Mouse (Mus musculus) limb, embryonic 12.5 days (tissue): Measurements from ENCODE around the gene Phf11d. TPM values are rescaled to one million over a fixed set of nuclear protein-coding genes. Genes with fewer than 3 reads are reported as not detected.
"Not testable (repeated sequence)": the region's sequence is repeated elsewhere in the genome, so short reads cannot be mapped to it uniquely, and the experiment has no call there.

ENCODE experiments used
- ATAC-seq: fragments of 200-750 bp; cut with Nextera tagmentation; 2 replicates; pipeline ENCODE4 v1.8.0; 2017; ENCODE audit warnings: low read depth, moderate TSS enrichment; ENCODE audit not compliant: insufficient number of reproducible peaks, insufficient read depth, low FRiP score, low TSS enrichment
- H3K27ac ChIP-seq: fragments of 300-500 bp; sonication (generic); 2 replicates; pipeline ENCODE4 v1.5.1; 2016; ENCODE audit warnings: mild to moderate bottlenecking, moderate library complexity
- H3K27me3 ChIP-seq: fragments of 300-500 bp; sonication (generic); 2 replicates; pipeline ENCODE4 v1.6.1; 2016; ENCODE audit warnings: mild to moderate bottlenecking, moderate library complexity
- H3K36me3 ChIP-seq: fragments of 300-500 bp; sonication (generic); 2 replicates; pipeline ENCODE4 v1.6.1; 2016; ENCODE audit warnings: mild to moderate bottlenecking, moderate library complexity
- H3K4me1 ChIP-seq: fragments of 300-500 bp; sonication (generic); replicated peaks from 2 replicates; pipeline ENCODE4 v1.6.1; 2016
- H3K4me2 ChIP-seq: fragments of 300-500 bp; sonication (generic); 2 replicates; pipeline ENCODE4 v1.6.1; 2016; ENCODE audit warnings: mild to moderate bottlenecking, moderate library complexity
- H3K4me3 ChIP-seq: fragments of 300-500 bp; sonication (generic); replicated peaks from 2 replicates; pipeline ENCODE4 v1.5.1; 2016; ENCODE audit warnings: mild to moderate bottlenecking
- H3K9ac ChIP-seq: fragments of 300-500 bp; sonication (generic); replicated peaks from 2 replicates; pipeline ENCODE4 v1.6.1; 2016; ENCODE audit warnings: mild to moderate bottlenecking, moderate library complexity
- H3K9me3 ChIP-seq: fragments of 300-500 bp; sonication (generic); 2 replicates; pipeline ENCODE4 v1.6.1; 2016; ENCODE audit warnings: mild to moderate bottlenecking, moderate library complexity
- WGBS: fragments of 180-500 bp; shearing (Covaris S2); methylation state at CpG from one replicate; pipeline ENCODE4 v1.1.7; 2016; 5-methylcytosine and 5-hydroxymethylcytosine counted together
- polyA plus RNA-seq: library from polyadenylated mRNA; unstranded; fragments of >200 nt; fragmentation: Nextera tagmentation; extraction: Ambion mirVana; gene quantifications from 2 replicates; pipeline ENCODE4 v1.2.1, GENCODE M21; 2016

Phf11d gene
- 0.20 and 0.23 TPM in 2 replicates for polyA plus RNA-seq

GRCm38 (mm10) chr14:59365244-59365644, at the start of gene Phf11d:
Phf11d (minus strand) TSS chr14:59365470.
- H3K36me3 ChIP-seq, result no peaks in the 10 kb centered on the region
- peaks cover 1% of the 10 kb centered on the region; the same call in 1 of the 2 replicates for H3K9me3 ChIP-seq
- H3K4me3 ChIP-seq, result no peak within 1 kb of the TSS
- no peak within 1 kb of the TSS for H3K27ac ChIP-seq
- no peak within 1 kb of the TSS for H3K4me2 ChIP-seq
- no peak for ATAC-seq
- H3K9ac ChIP-seq, result no peak within 1 kb of the TSS
- WGBS, result 69% methylated on average over 6 of the region's 6 CpGs
- no peaks in the 10 kb centered on the region for H3K27me3 ChIP-seq
- H3K4me1 ChIP-seq, result no peaks in the 10 kb centered on the region

- H3K36me3 ChIP-seq, result peaks cover 61% of the 10 kb centered on the region
- H3K9ac ChIP-seq, H3K4me3 ChIP-seq, H3K9me3 ChIP-seq, H3K4me1 ChIP-seq, H3K27ac ChIP-seq, H3K27me3 ChIP-seq, ATAC-seq, H3K4me2 ChIP-seq: not testable (repeated sequence)
- 92% methylated on average over 2 of the region's 2 CpGs for WGBS
Observed at GRCm38 (mm10) chr14:59414979-59415378, 49.7 kb upstream of the Phf11d start.

GRCm38 (mm10) chr14:59396999-59397398, 31.7 kb upstream of the Phf11d start:
- Histone ChIP-seq H3K9ac (no peak overlapping the region), H3K4me3 (no peak overlapping the region), H3K36me3 (peaks cover 9% of the 10 kb centered on the region; the same call in 1 of the 2 replicates), H3K27ac (no peak overlapping the region), H3K4me2 (no peak overlapping the region), H3K9me3 (no peaks in the 10 kb centered on the region), H3K27me3 (no peaks in the 10 kb centered on the region), H3K4me1 (no peaks in the 10 kb centered on the region)
- no peak for ATAC-seq
- 79% methylated on average over 2 of the region's 2 CpGs for WGBS

- ATAC-seq, result no peak
- 86% methylated on average over 3 of the region's 3 CpGs for WGBS
- H3K27me3 ChIP-seq, result no peaks in the 10 kb centered on the region
Observed at GRCm38 (mm10) chr14:59395281-59395680, 30.0 kb upstream of the Phf11d start, which contains the start of gene Phf11c. Phf11c (minus strand) TSS chr14:59395381.

DNA sequence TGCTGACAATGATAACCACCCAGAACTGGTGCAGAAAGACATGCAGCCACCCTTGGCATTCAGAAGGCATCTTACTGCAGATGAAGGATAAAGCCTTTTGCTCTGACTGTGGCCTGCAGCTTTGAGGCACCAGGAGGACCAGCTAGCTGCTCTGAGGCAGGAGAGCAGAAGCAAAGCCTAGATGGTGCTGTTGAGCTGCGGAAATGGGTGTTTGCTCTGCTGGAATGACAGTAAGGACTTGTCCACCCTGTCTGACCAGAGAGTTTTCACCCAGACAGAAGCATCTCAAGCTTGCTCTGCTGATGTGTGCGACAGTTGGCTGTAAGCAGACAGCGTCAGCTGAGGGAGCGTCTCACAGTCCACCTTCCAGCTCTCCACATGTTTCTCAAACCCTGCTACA, 24.9 kb upstream of the Phf11d start:
- ATAC-seq, H3K36me3 ChIP-seq: not testable (repeated sequence)

More at GRCm38 (mm10) chr14:59395281-59395680, 30.0 kb upstream of the Phf11d start, which contains the start of gene Phf11c:
- H3K9ac ChIP-seq, result no peak within 1 kb of the TSS
- H3K36me3 ChIP-seq, result 0 out of 2 replicates have a peak, but pooled peaks cover 4% of the 10 kb centered on the region
- H3K27ac ChIP-seq, result no peak within 1 kb of the TSS
- no peaks in the 10 kb centered on the region for H3K4me1 ChIP-seq
- H3K9me3 ChIP-seq, result no peaks in the 10 kb centered on the region
- H3K4me2 ChIP-seq, result no peak within 1 kb of the TSS
- no peak within 1 kb of the TSS for H3K4me3 ChIP-seq

GRCm38 (mm10) chr14:59389532-59389931, 24.3 kb upstream of the Phf11d start:
- Histone ChIP-seq H3K9me3 (no peaks in the 10 kb centered on the region), H3K36me3 (no peaks in the 10 kb centered on the region), H3K4me1 (no peaks in the 10 kb centered on the region), H3K27ac (no peak overlapping the region), H3K27me3 (no peaks in the 10 kb centered on the region), H3K4me3 (no peak overlapping the region), H3K4me2 (no peak overlapping the region), H3K9ac (no peak overlapping the region)
- WGBS, result 62% methylated on average over 1 of the region's 1 CpGs
- ATAC-seq, result no peak

More for the DNA sequence above, 24.9 kb upstream of the Phf11d start:
- not testable (repeated sequence) for H3K9me3 ChIP-seq, H3K27me3 ChIP-seq, H3K4me3 ChIP-seq, H3K27ac ChIP-seq, H3K9ac ChIP-seq, H3K4me1 ChIP-seq, H3K4me2 ChIP-seq
- WGBS, result 75% methylated on average over 4 of the region's 4 CpGs

DNA sequence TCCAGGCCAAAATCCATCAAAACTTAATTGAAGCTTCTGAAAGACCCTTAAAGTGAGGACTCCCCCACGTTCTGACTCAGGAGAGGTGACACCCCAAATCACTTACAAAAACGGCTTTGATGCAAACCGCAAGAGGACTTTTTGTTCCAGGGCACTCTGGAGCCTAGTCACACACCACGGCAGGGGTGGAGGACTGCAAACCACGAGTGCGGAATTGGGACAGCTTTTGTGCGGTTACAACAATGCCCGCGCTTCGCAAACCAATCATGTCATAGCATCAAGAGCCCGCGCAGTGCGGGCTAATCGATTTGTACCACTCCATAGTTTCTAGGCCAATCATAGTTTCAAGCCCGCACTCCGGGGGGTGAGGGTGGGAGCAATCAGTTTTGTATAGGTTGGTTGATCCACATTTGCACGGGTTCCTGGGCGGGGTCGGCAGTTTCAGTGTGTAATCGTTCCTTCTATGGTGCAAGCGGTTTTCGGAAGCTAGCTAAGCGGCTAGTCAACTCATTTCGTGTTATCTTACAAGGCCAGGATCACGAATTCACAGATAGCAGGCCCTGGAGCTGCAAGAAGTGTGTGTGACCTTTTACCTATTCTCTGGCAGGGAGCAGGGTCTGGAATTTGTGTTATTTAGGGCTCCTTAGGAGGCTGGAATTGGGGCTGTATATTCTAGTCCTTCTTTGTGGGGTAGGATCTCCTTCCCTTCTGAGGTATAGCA, 5.2 kb upstream of the Phf11d start:
- no peaks in the 10 kb centered on the region for H3K36me3 ChIP-seq
- H3K4me2 ChIP-seq, result no peak overlapping the region
- no peaks in the 10 kb centered on the region for H3K4me1 ChIP-seq
- no peak for ATAC-seq
- H3K9ac ChIP-seq, result no peak overlapping the region
- 94% methylated on average over 25 of the region's 25 CpGs for WGBS
- peaks cover 18% of the 10 kb centered on the region; the same call in 1 of the 2 replicates for H3K9me3 ChIP-seq
- H3K27me3 ChIP-seq, result no peaks in the 10 kb centered on the region
- no peak overlapping the region for H3K27ac ChIP-seq
- no peak overlapping the region for H3K4me3 ChIP-seq

- Histone ChIP-seq H3K27me3 (no peaks in the 10 kb centered on the region), H3K9me3 (peaks cover 13% of the 10 kb centered on the region; the same call in 1 of the 2 replicates), H3K4me2 (no peak overlapping the region), H3K36me3 (no peaks in the 10 kb centered on the region), H3K9ac (no peak overlapping the region), H3K27ac (no peak overlapping the region), H3K4me1 (no peaks in the 10 kb centered on the region), H3K4me3 (no peak overlapping the region)
- 78% methylated on average over 8 of the region's 8 CpGs for WGBS
- no peak for ATAC-seq
Observed at GRCm38 (mm10) chr14:59366386-59367105, 1.3 kb upstream of the Phf11d start.

DNA sequence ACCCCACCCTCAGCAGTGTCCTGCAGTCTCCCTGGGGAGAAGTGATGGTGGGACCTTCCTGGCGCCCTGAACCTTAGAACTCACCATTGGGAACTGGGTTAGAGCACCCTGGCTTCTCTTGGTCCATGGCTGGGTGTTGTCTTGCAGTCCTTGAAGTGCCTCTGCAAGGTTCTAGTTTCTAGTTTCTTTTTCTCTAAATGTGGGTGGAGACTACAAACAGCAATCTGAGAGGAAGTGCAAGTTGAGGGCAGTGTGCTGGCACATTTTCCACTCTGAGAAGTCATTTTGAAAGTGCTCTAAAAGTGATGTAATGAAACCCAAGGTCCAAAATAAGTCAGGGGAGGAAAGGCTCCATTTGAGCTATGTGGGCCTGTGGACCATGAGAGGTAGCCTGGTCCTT, 24.1 kb downstream of the Phf11d start, which contains the start of gene Phf11b:
Gene Phf11b, minus strand, starts transcription at position 163 of the 400 bp plus-strand sequence.
- ATAC-seq, H3K9ac ChIP-seq, H3K36me3 ChIP-seq, H3K4me2 ChIP-seq, H3K4me1 ChIP-seq, H3K9me3 ChIP-seq, H3K27ac ChIP-seq, H3K4me3 ChIP-seq, H3K27me3 ChIP-seq: not testable (repeated sequence)
- WGBS, result 75% methylated on average over 1 of the region's 1 CpGs

DNA sequence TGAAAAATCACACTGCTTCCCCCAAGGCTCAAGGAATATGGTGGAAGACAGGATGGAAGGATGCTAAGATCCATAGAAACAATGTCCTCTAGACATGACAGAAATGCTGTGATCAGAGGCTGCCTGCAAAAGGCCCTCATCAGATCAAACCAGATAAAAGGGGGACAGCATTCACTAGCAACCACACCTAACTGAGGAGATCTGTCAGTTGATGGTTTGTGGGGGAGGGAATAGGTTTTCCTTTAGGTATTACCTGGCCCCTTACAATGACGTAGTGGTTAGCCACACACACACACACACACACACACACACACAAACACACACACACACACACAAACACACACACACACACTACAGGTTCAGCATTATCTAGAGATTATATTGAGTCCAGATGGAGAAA, 25.7 kb downstream of the Phf11d start:
- 100% methylated on average over 1 of the region's 1 CpGs for WGBS
- Histone ChIP-seq H3K4me2 (no peak overlapping the region), H3K27me3 (no peaks in the 10 kb centered on the region), H3K27ac (no peak overlapping the region), H3K4me3 (no peak overlapping the region), H3K36me3 (no peaks in the 10 kb centered on the region), H3K9ac (no peak overlapping the region), H3K9me3 (no peaks in the 10 kb centered on the region), H3K4me1 (no peaks in the 10 kb centered on the region)
- no peak for ATAC-seq

DNA sequence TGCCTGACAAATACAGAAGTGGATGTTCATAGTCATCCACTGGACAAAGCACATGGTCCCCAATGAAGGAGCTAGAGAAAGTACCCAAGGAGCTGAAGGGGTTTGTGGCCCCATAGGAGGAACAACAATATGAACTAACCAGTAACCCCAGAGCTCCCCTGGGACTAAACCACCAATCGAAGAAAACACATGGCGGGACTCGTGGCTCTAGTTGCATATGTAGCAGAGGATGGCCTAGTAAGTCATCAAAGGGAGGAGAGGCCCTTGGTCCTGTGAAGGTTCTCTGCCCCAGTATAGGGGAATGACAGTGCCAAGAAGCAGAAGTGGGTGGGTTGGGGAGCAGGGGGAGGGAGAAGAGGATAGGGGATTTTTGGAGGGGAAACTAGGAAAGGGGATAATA, 29.2 kb downstream of the Phf11d start:
- not testable (repeated sequence) for H3K9ac ChIP-seq, H3K4me1 ChIP-seq, H3K4me3 ChIP-seq, ATAC-seq, H3K27ac ChIP-seq, H3K27me3 ChIP-seq, H3K4me2 ChIP-seq, H3K36me3 ChIP-seq, H3K9me3 ChIP-seq
- 83% methylated on average over 3 of the region's 3 CpGs for WGBS
